Mouse (Mus musculus) hindbrain, embryonic 12.5 days (tissue): ENCODE results near the gene Rnf8. TPM values are rescaled to one million over a fixed set of nuclear protein-coding genes. Genes with fewer than 3 reads are reported as not detected.
A peak's percentile ranks its signal among the peaks of the same experiment; 100 is the strongest.

Source experiments
- ATAC-seq: fragments of 200-750 bp; cut with Nextera tagmentation; 2 replicates; pipeline ENCODE4 v1.8.0; 2017; ENCODE audit warnings: moderate TSS enrichment; ENCODE audit not compliant: low FRiP score
- H3K27ac ChIP-seq: fragments of 300-500 bp; sonication (generic); 2 replicates; pipeline ENCODE4 v1.5.1; 2016; ENCODE audit warnings: mild to moderate bottlenecking
- H3K27me3 ChIP-seq: fragments of 300-500 bp; sonication (generic); 2 replicates; pipeline ENCODE4 v1.6.1; 2016; ENCODE audit warnings: mild to moderate bottlenecking
- H3K36me3 ChIP-seq: fragments of 300-500 bp; sonication (generic); 2 replicates; pipeline ENCODE4 v1.6.1; 2016; ENCODE audit warnings: mild to moderate bottlenecking
- H3K4me1 ChIP-seq: fragments of 300-500 bp; sonication (generic); 2 replicates; pipeline ENCODE4 v1.6.1; 2016
- H3K4me2 ChIP-seq: fragments of 300-500 bp; sonication (generic); replicated peaks from 2 replicates; pipeline ENCODE4 v1.6.1; 2016; ENCODE audit warnings: mild to moderate bottlenecking
- H3K4me3 ChIP-seq: fragments of 300-500 bp; sonication (generic); 2 replicates; pipeline ENCODE4 v1.5.1; 2016; ENCODE audit warnings: mild to moderate bottlenecking
- H3K9ac ChIP-seq: fragments of 300-500 bp; sonication (generic); 2 replicates; pipeline ENCODE4 v1.6.1; 2016; ENCODE audit warnings: mild to moderate bottlenecking, moderate library complexity
- H3K9me3 ChIP-seq: fragments of 300-500 bp; sonication (generic); replicated peaks from 2 replicates; pipeline ENCODE4 v1.6.1; 2016; ENCODE audit warnings: mild to moderate bottlenecking
- WGBS: fragments of 180-500 bp; shearing (Covaris S2); methylation state at CpG from one replicate; pipeline ENCODE4 v1.1.7; 2016; 5-methylcytosine and 5-hydroxymethylcytosine counted together
- polyA plus RNA-seq: library from polyadenylated mRNA; unstranded; fragments of >200 nt; fragmentation: Nextera tagmentation; extraction: Ambion mirVana; gene quantifications from 2 replicates; pipeline ENCODE4 v1.2.1, GENCODE M21; 2016

Gene Rnf8
- polyA plus RNA-seq, 1 experiment from 2014 or later = 100 TPM

DNA sequence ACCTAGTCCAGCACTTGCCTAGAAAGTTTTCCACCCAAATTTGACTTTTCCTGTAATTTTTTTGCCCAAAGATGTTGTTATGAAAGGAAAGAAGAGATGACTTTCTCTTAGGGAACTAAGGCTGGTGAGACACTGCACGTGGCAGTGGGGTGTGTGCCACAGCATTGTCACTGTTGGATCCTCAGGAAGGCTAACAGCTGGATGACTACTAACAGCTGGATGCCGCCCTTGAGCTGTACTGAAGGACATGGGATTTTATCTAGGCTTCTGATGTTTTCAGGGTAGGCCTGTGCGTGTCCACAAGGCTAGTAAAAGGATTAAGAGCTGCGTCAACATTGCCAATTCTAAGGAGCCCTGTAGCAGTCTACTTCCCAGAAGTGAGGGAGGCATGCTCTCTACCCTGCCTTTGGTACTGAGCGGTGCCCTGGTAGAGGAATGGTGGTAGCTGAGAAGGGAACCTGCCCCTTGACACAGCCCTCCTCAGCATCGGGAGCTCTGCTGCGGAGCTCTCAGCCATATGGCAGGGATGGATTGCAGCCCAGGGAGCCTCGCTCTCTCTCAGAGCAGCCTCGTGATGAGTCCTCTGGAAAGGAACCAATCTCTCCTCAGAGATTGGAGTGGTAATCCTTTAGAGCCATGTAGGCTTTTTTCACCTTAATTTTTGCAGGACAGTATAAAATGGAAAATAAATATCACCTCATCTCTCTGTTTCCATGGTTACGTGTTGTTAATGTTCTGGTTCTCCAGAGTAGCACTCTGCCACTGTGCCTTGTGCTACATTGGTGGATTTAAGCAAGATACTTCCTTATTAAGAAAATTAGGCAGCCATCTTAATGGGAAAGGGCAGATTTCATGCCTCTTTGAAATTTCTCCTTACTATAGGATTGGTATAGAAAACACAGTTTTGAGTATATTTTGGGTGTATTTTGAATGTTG, 53.7 kb downstream of the Rnf8 start:
- Histone ChIP-seq H3K9ac (no peak overlapping the region), H3K27ac (no peak overlapping the region), H3K4me3 (no peak overlapping the region), H3K4me1 (0 out of 2 replicates have a peak, but pooled peaks cover 4% of the 10 kb centered on the region), H3K36me3 (peaks cover 28% of the 10 kb centered on the region), H3K9me3 (no peaks in the 10 kb centered on the region), H3K4me2 (no peak overlapping the region), H3K27me3 (no peaks in the 10 kb centered on the region)
- no peak for ATAC-seq
- 76% methylated on average over 10 of the region's 10 CpGs for WGBS

DNA sequence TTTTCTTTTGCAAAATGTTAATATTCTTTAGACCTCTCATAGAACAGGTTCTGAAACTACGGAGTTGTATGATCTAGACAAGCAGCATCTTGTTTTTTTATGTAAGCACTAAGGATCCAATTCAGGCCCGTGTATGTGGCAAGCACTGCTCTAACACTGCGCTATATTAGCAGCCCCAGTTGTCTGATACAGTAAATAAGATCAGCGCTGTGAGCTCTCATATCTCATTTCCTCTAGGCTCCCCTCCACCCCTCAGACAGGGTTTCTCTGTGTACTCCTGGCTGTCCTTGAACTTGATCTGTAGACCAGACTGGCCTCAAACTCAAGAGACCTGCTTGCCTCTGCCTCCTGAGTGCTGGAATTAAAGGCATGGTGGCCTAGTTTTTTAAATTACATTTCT, 54.4 kb downstream of the Rnf8 start:
- H3K27me3 ChIP-seq = no peaks in the 10 kb centered on the region
- no peak overlapping the region for H3K9ac ChIP-seq
- no peaks in the 10 kb centered on the region for H3K9me3 ChIP-seq
- H3K4me3 ChIP-seq = no peak overlapping the region
- peaks cover 32% of the 10 kb centered on the region for H3K36me3 ChIP-seq
- no peak for ATAC-seq
- no peak overlapping the region for H3K27ac ChIP-seq
- whole genome bisulfite sequencing = 96% methylated on average over 4 of the region's 4 CpGs
- 0 out of 2 replicates have a peak, but pooled peaks cover 4% of the 10 kb centered on the region for H3K4me1 ChIP-seq
- no peak overlapping the region for H3K4me2 ChIP-seq

DNA sequence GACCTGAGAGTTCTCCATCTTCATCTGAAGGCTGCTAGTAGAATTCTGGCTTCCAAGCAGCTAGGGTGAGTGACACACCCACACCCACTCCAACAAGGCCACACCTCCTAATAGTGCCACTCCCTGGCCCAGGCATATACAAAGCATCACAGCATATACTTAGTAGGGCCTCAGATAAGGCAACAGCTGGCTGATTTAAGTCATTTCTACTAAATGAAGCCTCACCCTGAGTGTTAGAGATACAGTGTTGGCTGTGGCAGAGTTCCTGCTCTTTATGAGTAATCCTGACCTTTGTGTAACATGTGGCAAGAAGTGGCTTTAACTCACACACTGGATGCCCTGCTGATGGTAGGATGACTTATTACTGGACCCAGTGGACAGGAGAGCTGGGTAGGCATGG, 55.3 kb downstream of the Rnf8 start:
- peaks cover 31% of the 10 kb centered on the region for H3K36me3 ChIP-seq
- no peak for ATAC-seq
- H3K9me3 ChIP-seq = no peaks in the 10 kb centered on the region
- H3K4me1 ChIP-seq = 0 out of 2 replicates have a peak, but pooled peaks cover 4% of the 10 kb centered on the region
- H3K4me3 ChIP-seq = no peak overlapping the region
- H3K27ac ChIP-seq = no peak overlapping the region
- H3K27me3 ChIP-seq = no peaks in the 10 kb centered on the region
- no peak overlapping the region for H3K9ac ChIP-seq
- no peak overlapping the region for H3K4me2 ChIP-seq

DNA sequence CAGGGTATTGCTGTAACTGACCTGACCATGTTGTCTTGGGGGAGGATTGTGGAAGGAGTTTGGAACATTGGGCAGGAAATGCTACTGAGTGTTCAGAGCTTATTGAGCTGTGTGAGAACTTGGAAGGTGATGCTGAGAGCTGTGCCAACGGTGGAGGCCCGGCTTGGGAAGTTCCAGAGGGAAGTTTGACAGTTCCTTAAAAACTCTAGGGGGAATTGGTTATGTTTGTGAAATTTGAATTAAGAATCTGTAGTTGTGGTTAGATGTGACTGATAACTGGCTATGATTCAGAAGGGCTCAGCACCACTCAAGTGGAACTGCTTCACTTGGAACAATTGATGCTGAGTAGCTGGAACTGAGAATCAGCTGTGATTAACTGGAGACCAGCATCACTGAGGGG, 56.4 kb downstream of the Rnf8 start:
- H3K4me1 ChIP-seq = 0 out of 2 replicates have a peak, but pooled peaks cover 4% of the 10 kb centered on the region
- H3K9me3 ChIP-seq = no peaks in the 10 kb centered on the region
- no peak overlapping the region for H3K4me3 ChIP-seq
- H3K36me3 ChIP-seq = peaks cover 38% of the 10 kb centered on the region
- no peaks in the 10 kb centered on the region for H3K27me3 ChIP-seq
- no peak overlapping the region for H3K27ac ChIP-seq
- H3K9ac ChIP-seq = no peak overlapping the region
- H3K4me2 ChIP-seq = no peak overlapping the region
- ATAC-seq = no peak
- 94% methylated on average over 2 of the region's 2 CpGs for WGBS

DNA sequence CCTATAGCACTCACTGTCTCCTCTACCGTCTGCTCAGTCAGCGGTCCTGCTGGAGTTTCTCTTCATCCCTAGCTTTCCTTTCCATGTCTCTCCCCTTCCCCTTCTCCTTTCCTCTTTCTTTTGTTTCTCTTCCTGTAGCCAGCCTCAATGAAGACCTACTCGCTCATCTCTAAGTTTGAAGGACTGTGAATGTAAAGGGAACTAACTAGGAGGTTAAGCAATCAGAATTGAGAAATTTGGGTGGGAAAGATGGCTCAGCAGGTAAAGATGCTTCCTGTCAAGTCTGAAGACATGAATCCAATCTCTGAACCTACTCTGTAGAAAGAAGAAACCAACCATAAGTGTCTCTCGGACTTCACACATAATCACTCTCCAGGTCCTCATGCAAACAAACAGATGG, 58.7 kb downstream of the Rnf8 start:
- no peaks in the 10 kb centered on the region for H3K27me3 ChIP-seq
- no peak overlapping the region for H3K9ac ChIP-seq
- no peak overlapping the region for H3K4me3 ChIP-seq
- 95% methylated on average over 4 of the region's 4 CpGs for WGBS
- H3K9me3 ChIP-seq = no peaks in the 10 kb centered on the region
- no peak for ATAC-seq
- H3K4me1 ChIP-seq = no peaks in the 10 kb centered on the region
- H3K4me2 ChIP-seq = no peak overlapping the region
- peaks cover 55% of the 10 kb centered on the region for H3K36me3 ChIP-seq
- H3K27ac ChIP-seq = no peak overlapping the region

DNA sequence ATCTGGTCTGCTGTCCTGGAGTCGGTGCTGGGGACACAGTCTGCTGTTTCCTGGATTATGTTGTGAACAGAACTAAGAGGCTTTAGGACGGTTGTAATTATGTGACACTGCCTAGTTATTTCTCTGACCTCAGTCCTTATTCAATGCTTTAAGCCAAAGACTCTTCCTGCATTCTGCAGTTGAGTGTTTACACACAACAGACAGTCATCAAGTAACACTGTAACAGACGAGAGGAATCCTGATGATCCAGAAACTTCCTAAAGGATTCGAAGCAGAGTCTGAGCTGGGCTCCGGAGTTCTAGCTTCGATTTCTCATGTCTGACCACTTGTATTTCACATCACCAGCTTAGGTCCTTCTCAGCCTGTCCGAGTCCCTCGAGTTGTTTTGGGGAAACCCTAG, 63.9 kb downstream of the Rnf8 start:
- no peak for ATAC-seq
- no peaks in the 10 kb centered on the region for H3K9me3 ChIP-seq
- no peak overlapping the region for H3K27ac ChIP-seq
- H3K27me3 ChIP-seq = no peaks in the 10 kb centered on the region
- no peak overlapping the region for H3K9ac ChIP-seq
- no peak overlapping the region for H3K4me3 ChIP-seq
- WGBS = 90% methylated on average over 8 of the region's 8 CpGs
- no peak overlapping the region for H3K4me2 ChIP-seq
- no peaks in the 10 kb centered on the region for H3K4me1 ChIP-seq
- H3K36me3 ChIP-seq = peaks cover 89% of the 10 kb centered on the region

DNA sequence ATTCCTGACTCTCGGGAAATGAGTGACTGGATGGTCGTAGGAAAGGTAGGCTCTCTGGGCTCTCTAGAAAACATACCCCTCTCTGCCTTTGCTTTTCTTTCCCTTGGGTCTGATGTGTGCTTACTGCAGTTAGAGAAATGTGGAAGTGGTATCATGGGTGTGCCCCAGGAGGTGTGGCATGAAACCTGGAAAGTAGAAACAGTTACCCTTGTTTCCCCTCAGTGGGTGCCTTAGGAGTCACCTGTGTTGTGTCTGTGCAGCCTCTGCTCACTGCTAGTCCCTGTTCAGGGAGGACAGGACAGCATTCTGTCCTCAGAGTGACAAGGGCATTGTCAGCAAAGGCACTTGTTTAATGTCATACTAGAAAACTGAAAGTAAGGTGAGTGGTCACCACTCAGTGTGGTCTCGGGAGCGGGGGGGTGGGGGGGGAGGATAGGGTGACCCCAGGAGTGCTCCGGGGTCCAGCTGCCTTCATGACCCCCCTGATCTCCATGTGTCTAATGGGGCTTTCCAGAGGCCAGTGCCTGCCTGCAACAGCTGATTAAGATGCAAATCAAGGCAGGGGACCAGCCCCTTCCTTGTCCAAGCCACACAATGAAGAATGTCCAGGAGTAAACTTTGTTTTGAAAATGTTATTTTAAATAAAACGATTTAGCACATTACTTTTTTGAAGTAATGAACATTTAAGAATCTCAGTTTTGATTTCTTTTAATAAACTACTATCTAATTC, 64.6 kb downstream of the Rnf8 start:
- 80% methylated on average over 6 of the region's 6 CpGs for WGBS
- H3K9me3 ChIP-seq = no peaks in the 10 kb centered on the region
- ATAC-seq = no peak
- H3K4me3 ChIP-seq = no peak overlapping the region
- no peak overlapping the region for H3K9ac ChIP-seq
- no peaks in the 10 kb centered on the region for H3K4me1 ChIP-seq
- H3K36me3 ChIP-seq = peaks cover 88% of the 10 kb centered on the region
- H3K27me3 ChIP-seq = no peaks in the 10 kb centered on the region
- no peak overlapping the region for H3K4me2 ChIP-seq
- no peak overlapping the region for H3K27ac ChIP-seq

DNA sequence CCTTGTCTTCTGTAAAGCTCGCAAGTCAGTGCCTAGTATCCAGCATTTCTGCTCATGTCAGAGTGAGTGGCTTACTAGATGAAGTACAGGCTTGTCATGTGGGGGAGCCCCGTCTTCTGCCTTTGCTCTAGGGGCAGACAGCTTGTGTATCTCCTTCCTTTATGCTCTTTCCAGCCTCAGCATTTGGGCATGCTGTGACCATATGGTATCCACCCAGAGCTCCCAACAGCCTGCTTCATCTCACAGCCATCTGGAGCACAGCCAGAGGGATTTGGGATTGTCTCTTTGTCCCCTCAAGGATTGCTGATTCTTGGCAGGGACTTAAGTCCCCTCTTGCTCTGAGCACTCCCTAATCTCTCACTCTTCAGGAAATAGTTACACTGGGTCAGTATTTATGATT, 65.6 kb downstream of the Rnf8 start:
- ATAC-seq = no peak
- Histone ChIP-seq H3K9ac (no peak overlapping the region), H3K4me1 (no peaks in the 10 kb centered on the region), H3K4me2 (no peak overlapping the region), H3K4me3 (no peak overlapping the region), H3K27ac (peak overlapping the region; percentile 62; the same call in 1 of the 2 replicates), H3K27me3 (no peaks in the 10 kb centered on the region), H3K36me3 (peaks cover 90% of the 10 kb centered on the region), H3K9me3 (no peaks in the 10 kb centered on the region)
- 64% methylated on average over 2 of the region's 2 CpGs for WGBS

DNA sequence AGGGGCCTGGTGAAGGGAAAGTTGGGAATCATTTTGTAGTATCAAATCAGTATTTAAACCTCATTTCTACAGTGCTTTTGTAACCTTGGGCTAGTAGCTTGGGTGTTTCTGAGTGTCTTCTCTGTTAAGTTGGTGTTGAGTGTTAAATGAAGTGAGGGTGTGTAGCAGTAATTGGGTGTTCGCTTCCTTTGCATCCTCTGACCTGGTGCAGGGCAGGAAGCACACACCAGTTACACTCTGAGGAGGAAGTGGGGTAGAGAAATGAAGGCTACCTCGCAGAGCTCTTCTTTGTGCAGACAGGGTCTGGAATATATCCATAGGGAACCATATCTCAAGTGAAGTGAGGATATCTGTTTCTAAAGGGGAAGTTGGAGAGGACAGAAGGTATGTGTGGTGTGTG, 66.3 kb downstream of the Rnf8 start:
- Histone ChIP-seq H3K4me1 (no peaks in the 10 kb centered on the region), H3K9me3 (no peaks in the 10 kb centered on the region), H3K9ac (no peak overlapping the region), H3K4me3 (no peak overlapping the region), H3K27ac (no peak overlapping the region), H3K27me3 (no peaks in the 10 kb centered on the region), H3K4me2 (no peak overlapping the region), H3K36me3 (peaks cover 90% of the 10 kb centered on the region)
- ATAC-seq = no peak
- 93% methylated on average over 2 of the region's 2 CpGs for WGBS

DNA sequence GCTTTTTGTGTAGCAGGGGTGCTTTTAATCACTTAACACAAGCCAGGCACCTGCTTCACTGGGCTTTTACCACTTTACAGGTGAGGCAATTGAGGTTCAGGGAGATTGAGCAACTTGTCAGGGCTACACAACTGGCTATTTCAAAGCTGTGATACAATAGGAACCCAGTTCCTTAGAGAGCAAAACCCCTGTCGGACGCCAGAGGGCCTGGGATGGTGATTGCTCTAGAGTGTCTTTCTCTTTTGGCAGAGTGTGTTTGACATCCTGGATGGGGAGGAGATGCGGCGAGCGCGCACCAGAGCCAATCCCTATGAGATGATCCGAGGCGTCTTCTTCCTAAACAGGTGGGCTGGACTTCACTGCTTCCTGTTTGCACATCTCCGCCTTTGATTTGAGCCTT, 67.1 kb downstream of the Rnf8 start:
- Histone ChIP-seq H3K9ac (no peak overlapping the region), H3K36me3 (peaks cover 90% of the 10 kb centered on the region), H3K4me1 (no peaks in the 10 kb centered on the region), H3K4me2 (no peak overlapping the region), H3K9me3 (no peaks in the 10 kb centered on the region), H3K27ac (no peak overlapping the region), H3K27me3 (no peaks in the 10 kb centered on the region), H3K4me3 (no peak overlapping the region)
- WGBS = 93% methylated on average over 9 of the region's 9 CpGs
- no peak for ATAC-seq

DNA sequence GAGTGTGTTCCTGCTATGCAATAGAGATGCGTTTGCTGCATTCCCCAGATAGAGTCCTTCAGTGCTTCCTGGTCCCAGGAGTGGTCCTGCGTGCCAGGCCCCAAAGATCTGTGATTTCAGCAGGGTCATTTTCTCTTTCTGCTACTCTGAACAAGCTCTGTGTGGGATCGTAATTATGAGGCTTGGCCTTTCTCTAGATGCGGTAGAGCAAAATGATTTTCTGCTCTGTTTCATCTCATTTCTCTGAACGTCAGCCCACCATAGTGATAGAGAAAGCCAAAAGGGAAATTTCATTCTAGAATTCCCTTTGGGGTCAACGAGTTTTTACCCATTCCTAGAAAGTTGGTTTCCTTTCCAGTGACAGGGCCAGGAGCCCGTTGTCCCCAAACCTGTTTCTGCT, 67.7 kb downstream of the Rnf8 start:
- Histone ChIP-seq H3K9me3 (no peaks in the 10 kb centered on the region), H3K4me3 (no peak overlapping the region), H3K9ac (no peak overlapping the region), H3K27ac (no peak overlapping the region), H3K27me3 (no peaks in the 10 kb centered on the region), H3K36me3 (peaks cover 88% of the 10 kb centered on the region), H3K4me2 (no peak overlapping the region), H3K4me1 (no peaks in the 10 kb centered on the region)
- ATAC-seq = no peak
- WGBS = 74% methylated on average over 7 of the region's 7 CpGs

DNA sequence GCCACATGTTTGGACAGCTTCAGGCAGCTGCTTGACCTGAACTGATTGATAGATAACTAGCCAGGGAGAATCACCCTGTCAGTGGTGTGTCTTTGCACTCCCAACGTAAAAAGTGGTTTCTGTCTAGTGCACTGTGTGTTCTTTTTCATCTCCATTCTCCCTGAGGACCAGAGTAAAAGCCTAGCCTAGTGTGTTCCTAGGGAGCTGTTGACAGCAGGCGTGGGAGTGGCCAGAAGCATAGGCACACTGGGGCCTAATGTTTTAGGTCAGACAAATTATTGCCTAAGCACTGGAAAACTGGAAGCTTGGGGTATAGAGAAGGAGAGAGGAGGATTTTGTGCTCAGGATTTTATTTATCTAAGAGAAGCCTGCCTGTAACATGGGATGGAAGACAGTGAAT, 68.5 kb downstream of the Rnf8 start:
- no peak overlapping the region for H3K9ac ChIP-seq
- no peak overlapping the region for H3K4me2 ChIP-seq
- H3K4me3 ChIP-seq = no peak overlapping the region
- H3K36me3 ChIP-seq = peaks cover 86% of the 10 kb centered on the region
- H3K27ac ChIP-seq = no peak overlapping the region
- no peaks in the 10 kb centered on the region for H3K9me3 ChIP-seq
- H3K27me3 ChIP-seq = no peaks in the 10 kb centered on the region
- ATAC-seq = no peak
- WGBS = 76% methylated on average over 2 of the region's 2 CpGs
- no peaks in the 10 kb centered on the region for H3K4me1 ChIP-seq
